Mouse (Mus musculus): ENCODE measurements around the gene Zfyve27. TPM values are rescaled to one million over a fixed set of nuclear protein-coding genes. Genes with fewer than 3 reads are reported as not detected.
A peak's percentile ranks its signal among the peaks of the same experiment; 100 is the strongest.

Zfyve27 gene
- 27.9 and 29.3 TPM in 2 replicates for polyA plus RNA-seq (2015; fragmentation: Nextera tagmentation; extraction: Ambion mirVana)

- H3K4me3 ChIP-seq = no peak within 1 kb of the TSS
- WGBS = 64% methylated on average over 5 of the region's 5 CpGs
Measured at GRCm38 (mm10) chr19:42163764-42164163, at the start of gene Zfyve27. Zfyve27 (plus strand) TSS chr19:42163951.

GRCm38 (mm10) chr19:42115783-42116335 is 47.9 kb upstream of the Zfyve27 start:
- Histone ChIP-seq H3K9ac (no peak overlapping the region), H3K9me3 (no peaks in the 10 kb centered on the region), H3K4me2 (replicated peaks) (no peak overlapping the region), H3K36me3 (peaks cover 75% of the 10 kb centered on the region), H3K4me1 (no peaks in the 10 kb centered on the region), H3K27ac (no peak overlapping the region), H3K4me3 (no peak overlapping the region), H3K27me3 (no peaks in the 10 kb centered on the region)
- ATAC-seq (ENCODE audit: low FRiP score, low read depth) = no peak
- 86% methylated on average over 4 of the region's 4 CpGs for WGBS

More at GRCm38 (mm10) chr19:42163764-42164163, at the start of gene Zfyve27:
- Histone ChIP-seq H3K4me2 (replicated peaks) (no peak within 1 kb of the TSS), H3K36me3 (no peaks in the 10 kb centered on the region), H3K4me1 (peaks cover 13% of the 10 kb centered on the region; the same call in 1 of the 2 replicates), H3K9ac (no peak within 1 kb of the TSS), H3K9me3 (no peaks in the 10 kb centered on the region), H3K27ac (no peak within 1 kb of the TSS), H3K27me3 (peaks cover 17% of the 10 kb centered on the region)
- ATAC-seq (ENCODE audit: low FRiP score, low read depth) = no peak

- Histone ChIP-seq H3K27ac (no peak overlapping the region), H3K4me2 (replicated peaks) (no peak overlapping the region), H3K4me3 (no peak overlapping the region), H3K4me1 (no peaks in the 10 kb centered on the region), H3K9me3 (no peaks in the 10 kb centered on the region), H3K9ac (no peak overlapping the region), H3K27me3 (no peaks in the 10 kb centered on the region), H3K36me3 (peaks cover 94% of the 10 kb centered on the region)
- WGBS = 94% methylated on average over 9 of the region's 9 CpGs
- ATAC-seq (ENCODE audit: low FRiP score, low read depth) = no peak
Measured at GRCm38 (mm10) chr19:42118142-42118541, 45.6 kb upstream of the Zfyve27 start.

- Histone ChIP-seq H3K9ac (no peak overlapping the region), H3K4me3 (no peak overlapping the region), H3K27ac (no peak overlapping the region), H3K4me1 (no peaks in the 10 kb centered on the region), H3K4me2 (replicated peaks) (no peak overlapping the region), H3K9me3 (no peaks in the 10 kb centered on the region), H3K36me3 (peaks cover 94% of the 10 kb centered on the region), H3K27me3 (no peaks in the 10 kb centered on the region)
- WGBS = 88% methylated on average over 5 of the region's 5 CpGs
- ATAC-seq (ENCODE audit: low FRiP score, low read depth) = no peak
Measured at GRCm38 (mm10) chr19:42118596-42118995, 45.2 kb upstream of the Zfyve27 start.

- no peak for ATAC-seq (ENCODE audit: low FRiP score, low read depth)
- H3K4me1 ChIP-seq = no peaks in the 10 kb centered on the region
- H3K4me3 ChIP-seq = no peak overlapping the region
- H3K9ac ChIP-seq = no peak overlapping the region
- H3K9me3 ChIP-seq = no peaks in the 10 kb centered on the region
- H3K36me3 ChIP-seq = peaks cover 93% of the 10 kb centered on the region
- no peak overlapping the region for H3K27ac ChIP-seq
- no peak overlapping the region for H3K4me2 ChIP-seq (replicated peaks)
- 90% methylated on average over 8 of the region's 8 CpGs for WGBS
- no peaks in the 10 kb centered on the region for H3K27me3 ChIP-seq
Measured at GRCm38 (mm10) chr19:42120451-42120850, 43.3 kb upstream of the Zfyve27 start.

- peaks cover 55% of the 10 kb centered on the region for H3K36me3 ChIP-seq
- WGBS = 91% methylated on average over 13 of the region's 13 CpGs
- no peak overlapping the region for H3K4me2 ChIP-seq (replicated peaks)
- H3K27ac ChIP-seq = no peak overlapping the region
- H3K4me1 ChIP-seq = peaks cover 17% of the 10 kb centered on the region
- H3K9me3 ChIP-seq = no peaks in the 10 kb centered on the region
- no peaks in the 10 kb centered on the region for H3K27me3 ChIP-seq
- no peak overlapping the region for H3K4me3 ChIP-seq
- no peak for ATAC-seq (ENCODE audit: low FRiP score, low read depth)
- H3K9ac ChIP-seq = no peak overlapping the region
Measured at GRCm38 (mm10) chr19:42124684-42125083, 39.1 kb upstream of the Zfyve27 start.

GRCm38 (mm10) chr19:42125501-42126218 is 38.1 kb upstream of the Zfyve27 start:
- no peak overlapping the region for H3K27ac ChIP-seq
- no peak overlapping the region for H3K4me2 ChIP-seq (replicated peaks)
- no peak for ATAC-seq (ENCODE audit: low FRiP score, low read depth)
- H3K4me3 ChIP-seq = no peak overlapping the region
- H3K9ac ChIP-seq = no peak overlapping the region
- peaks cover 45% of the 10 kb centered on the region for H3K36me3 ChIP-seq
- H3K9me3 ChIP-seq = no peaks in the 10 kb centered on the region
- H3K4me1 ChIP-seq = peaks cover 23% of the 10 kb centered on the region
- WGBS = 88% methylated on average over 11 of the region's 11 CpGs
- no peaks in the 10 kb centered on the region for H3K27me3 ChIP-seq

GRCm38 (mm10) chr19:42126219-42126605 is 37.5 kb upstream of the Zfyve27 start:
- Histone ChIP-seq H3K4me2 (replicated peaks) (no peak overlapping the region), H3K9ac (no peak overlapping the region), H3K36me3 (peaks cover 40% of the 10 kb centered on the region), H3K27ac (no peak overlapping the region), H3K4me3 (no peak overlapping the region), H3K27me3 (no peaks in the 10 kb centered on the region), H3K4me1 (peaks cover 23% of the 10 kb centered on the region), H3K9me3 (no peaks in the 10 kb centered on the region)
- no peak for ATAC-seq (ENCODE audit: low FRiP score, low read depth)
- WGBS = 93% methylated on average over 6 of the region's 6 CpGs

GRCm38 (mm10) chr19:42127024-42127423 is 36.7 kb upstream of the Zfyve27 start:
- no peaks in the 10 kb centered on the region for H3K27me3 ChIP-seq
- H3K9me3 ChIP-seq = no peaks in the 10 kb centered on the region
- H3K4me2 ChIP-seq (replicated peaks) = peak overlapping the region; percentile 14; the same call in 1 of the 2 replicates
- WGBS = 92% methylated on average over 5 of the region's 5 CpGs
- peaks cover 23% of the 10 kb centered on the region for H3K4me1 ChIP-seq
- no peak overlapping the region for H3K9ac ChIP-seq
- no peak overlapping the region for H3K4me3 ChIP-seq
- no peak overlapping the region for H3K27ac ChIP-seq
- H3K36me3 ChIP-seq = peaks cover 32% of the 10 kb centered on the region
- ATAC-seq (ENCODE audit: low FRiP score, low read depth) = no peak

GRCm38 (mm10) chr19:42128052-42128740 is 35.6 kb upstream of the Zfyve27 start:
- Histone ChIP-seq H3K27ac (peak overlapping the region; percentile 93), H3K9ac (peak overlapping the region; percentile 84), H3K27me3 (no peaks in the 10 kb centered on the region), H3K36me3 (peaks cover 20% of the 10 kb centered on the region), H3K4me3 (peak overlapping the region; percentile 71), H3K4me1 (peaks cover 23% of the 10 kb centered on the region), H3K4me2 (replicated peaks) (peak overlapping the region; percentile 96), H3K9me3 (no peaks in the 10 kb centered on the region)
- ATAC-seq (ENCODE audit: low FRiP score, low read depth) = no peak
- WGBS = 4% methylated on average over 23 of the region's 23 CpGs

- Histone ChIP-seq H3K4me3 (peak within 1 kb of the TSS; percentile 71), H3K4me1 (peaks cover 23% of the 10 kb centered on the region), H3K9me3 (no peaks in the 10 kb centered on the region), H3K9ac (peak within 1 kb of the TSS; percentile 84), H3K27ac (peak within 1 kb of the TSS; percentile 93), H3K36me3 (peaks cover 12% of the 10 kb centered on the region), H3K4me2 (replicated peaks) (peak within 1 kb of the TSS; percentile 96), H3K27me3 (no peaks in the 10 kb centered on the region)
- under 1% methylated on average over 54 of the region's 54 CpGs for WGBS
- ATAC-seq (ENCODE audit: low FRiP score, low read depth) = peak; percentile 96
Measured at GRCm38 (mm10) chr19:42128787-42129508, 34.8 kb upstream of the Zfyve27 start, which contains the start of gene Avpi1. Avpi1 (minus strand) TSS chr19:42129059.

Data from limb, embryonic 13.5 days (tissue).